Mouse (Mus musculus) kidney, embryonic 14.5 days (tissue): ENCODE data around the gene Runx1. TPM values are rescaled to one million over a fixed set of nuclear protein-coding genes. Genes with fewer than 3 reads are reported as not detected.

Experiments used
- ATAC-seq: fragments of 200-750 bp; cut with Nextera tagmentation; 2 replicates; pipeline ENCODE4 v1.8.0; 2017; ENCODE audit warnings: moderate number of reproducible peaks, mild to moderate bottlenecking, moderate TSS enrichment, moderate library complexity; ENCODE audit not compliant: low FRiP score, low TSS enrichment
- H3K27ac ChIP-seq: fragments of 300-500 bp; sonication (generic); 2 replicates; pipeline ENCODE4 v1.5.1; 2014; ENCODE audit warnings: low read depth, mild to moderate bottlenecking, low read length, moderate library complexity, mixed read lengths
- H3K27me3 ChIP-seq: fragments of 300-500 bp; sonication (generic); 2 replicates; pipeline ENCODE4 v1.6.1; 2014; ENCODE audit warnings: mild to moderate bottlenecking, low read length; ENCODE audit not compliant: control insufficient read depth, insufficient read depth
- H3K36me3 ChIP-seq: fragments of 300-500 bp; sonication (generic); 2 replicates; pipeline ENCODE4 v1.6.1; 2014; ENCODE audit warnings: low read length, mixed read lengths; ENCODE audit not compliant: control insufficient read depth, insufficient read depth
- H3K4me1 ChIP-seq: fragments of 300-500 bp; sonication (generic); 2 replicates; pipeline ENCODE4 v1.6.1; 2014; ENCODE audit warnings: low read length, mixed read lengths; ENCODE audit not compliant: control insufficient read depth, insufficient read depth
- H3K4me2 ChIP-seq: fragments of 300-500 bp; sonication (generic); replicated peaks from 2 replicates; pipeline ENCODE4 v1.6.1; 2014; ENCODE audit warnings: low read depth, mild to moderate bottlenecking, low read length
- H3K4me3 ChIP-seq: fragments of 300-500 bp; sonication (generic); 2 replicates; pipeline ENCODE4 v1.5.1; 2014; ENCODE audit warnings: mild to moderate bottlenecking, low read length
- H3K9ac ChIP-seq: fragments of 300-500 bp; sonication (generic); 2 replicates; pipeline ENCODE4 v1.6.1; 2014; ENCODE audit warnings: low read depth, mild to moderate bottlenecking, low read length, moderate library complexity
- H3K9me3 ChIP-seq: fragments of 300-500 bp; sonication (generic); 2 replicates; pipeline ENCODE4 v1.6.1; 2016; ENCODE audit warnings: low read length; ENCODE audit not compliant: control insufficient read depth
- WGBS: fragments of 180-500 bp; shearing (Covaris S2); extraction: QIAGEN DNeasy Blood & Tissue Kit; methylation state at CpG from one replicate; pipeline ENCODE4 v1.1.7; 2014; 5-methylcytosine and 5-hydroxymethylcytosine counted together
- polyA plus RNA-seq: library from polyadenylated mRNA; unstranded; fragments of >200 nt; fragmentation: Nextera tagmentation; extraction: Ambion mirVana; gene quantifications from 2 replicates; pipeline ENCODE4 v1.2.1, GENCODE M21; 2014

The Runx1 gene
- polyA plus RNA-seq, 1 experiment from 2014 or later = 1.3 TPM

DNA sequence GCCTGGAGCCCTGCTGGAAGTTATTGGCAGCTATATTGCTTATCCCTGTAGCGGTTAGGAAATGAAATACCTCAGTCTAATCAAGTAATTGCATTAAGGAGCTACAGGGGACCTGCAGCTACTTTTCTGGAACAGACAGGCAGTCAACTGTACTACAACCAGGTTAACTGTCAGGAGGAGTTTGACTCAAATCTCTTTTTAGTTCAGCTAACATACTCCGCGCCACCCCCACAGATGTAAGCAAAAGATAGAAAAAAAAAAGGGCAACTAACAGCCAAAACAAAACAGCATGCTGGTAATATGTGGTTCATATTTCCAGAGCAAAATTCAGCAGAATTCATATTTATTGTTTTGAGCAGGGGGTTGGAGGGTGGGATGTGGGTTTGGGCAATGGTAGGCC lies 72.0 kb downstream of the Runx1 start:
- Histone ChIP-seq H3K9ac (no peak overlapping the region), H3K27me3 (no peaks in the 10 kb centered on the region; the same call in 1 of the 2 replicates), H3K4me1 (no peaks in the 10 kb centered on the region), H3K4me2 (no peak overlapping the region), H3K4me3 (no peak overlapping the region), H3K27ac (no peak overlapping the region), H3K36me3 (no peaks in the 10 kb centered on the region), H3K9me3 (no peaks in the 10 kb centered on the region)
- 93% methylated on average over 3 of the region's 3 CpGs for WGBS
- ATAC-seq = no peak

DNA sequence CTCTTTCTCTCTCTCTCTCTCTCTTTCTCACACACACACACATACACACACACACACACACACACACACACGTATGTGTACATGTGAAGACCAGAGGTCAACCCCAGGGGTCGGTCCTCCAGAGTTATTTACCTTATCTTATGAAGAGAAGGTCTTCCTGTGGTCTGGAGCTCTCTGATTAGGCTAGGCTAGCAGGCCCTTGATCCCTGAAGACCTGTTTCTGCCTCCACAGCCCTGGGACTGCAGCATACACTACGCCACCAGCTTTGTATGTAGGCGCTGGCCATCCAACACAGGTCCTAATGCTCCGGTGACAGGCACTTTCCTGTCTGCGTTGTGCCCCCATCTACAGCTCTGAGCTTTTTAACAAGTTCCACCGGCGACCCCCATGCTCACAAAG lies 72.8 kb downstream of the Runx1 start:
- Histone ChIP-seq H3K4me3 (no peak overlapping the region), H3K4me1 (no peaks in the 10 kb centered on the region), H3K27ac (no peak overlapping the region), H3K36me3 (no peaks in the 10 kb centered on the region), H3K9me3 (no peaks in the 10 kb centered on the region), H3K9ac (no peak overlapping the region), H3K4me2 (no peak overlapping the region), H3K27me3 (no peaks in the 10 kb centered on the region; the same call in 1 of the 2 replicates)
- WGBS = 91% methylated on average over 8 of the region's 8 CpGs
- ATAC-seq = no peak

DNA sequence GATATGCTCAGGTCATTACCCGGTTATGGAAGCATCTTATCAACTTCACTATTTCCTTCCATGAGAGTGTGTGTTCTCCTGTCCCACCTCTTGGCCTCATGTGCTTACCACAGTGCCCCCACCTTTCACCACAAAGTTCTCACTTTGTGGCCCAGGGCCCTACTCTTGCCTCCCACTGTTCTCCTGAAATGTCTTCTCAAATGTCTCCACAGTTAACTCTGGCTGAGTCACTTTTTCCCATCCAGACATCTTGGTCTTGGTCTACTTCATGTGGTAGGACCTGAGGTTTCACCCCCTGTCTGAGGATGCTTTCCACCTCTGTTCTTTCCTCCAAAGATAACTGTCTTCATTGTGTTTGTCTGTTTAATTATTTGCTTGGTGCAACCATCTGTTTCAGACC lies 77.7 kb downstream of the Runx1 start:
- WGBS = 90% methylated on average over 1 of the region's 1 CpGs
- Histone ChIP-seq H3K27ac (no peak overlapping the region), H3K9me3 (no peaks in the 10 kb centered on the region), H3K27me3 (no peaks in the 10 kb centered on the region), H3K4me1 (no peaks in the 10 kb centered on the region), H3K4me2 (no peak overlapping the region), H3K36me3 (no peaks in the 10 kb centered on the region), H3K4me3 (no peak overlapping the region), H3K9ac (no peak overlapping the region)
- no peak for ATAC-seq

DNA sequence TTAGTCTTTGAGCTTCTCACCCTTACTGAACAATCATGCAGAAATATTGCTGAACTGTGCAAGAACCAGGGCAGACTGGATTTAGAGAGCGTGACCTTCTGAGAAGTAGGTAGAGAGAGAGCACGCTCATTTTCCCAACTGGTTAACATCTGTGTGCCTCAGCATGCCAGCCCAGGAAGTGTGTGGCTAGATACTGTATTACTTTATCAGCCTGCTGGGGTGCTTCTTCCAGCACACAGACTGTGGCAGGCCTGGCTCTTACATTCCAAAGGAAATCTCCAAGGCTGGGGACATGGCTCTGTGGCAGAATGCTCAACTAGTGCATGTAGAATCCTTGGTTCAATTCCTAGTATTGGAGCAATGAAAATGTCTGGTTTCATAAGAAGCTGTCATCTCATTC lies 78.9 kb downstream of the Runx1 start:
- Histone ChIP-seq H3K4me2 (no peak overlapping the region), H3K9ac (no peak overlapping the region), H3K36me3 (no peaks in the 10 kb centered on the region), H3K27ac (no peak overlapping the region), H3K4me3 (no peak overlapping the region), H3K9me3 (no peaks in the 10 kb centered on the region), H3K4me1 (no peaks in the 10 kb centered on the region), H3K27me3 (no peaks in the 10 kb centered on the region)
- no peak for ATAC-seq
- 73% methylated on average over 2 of the region's 2 CpGs for WGBS

DNA sequence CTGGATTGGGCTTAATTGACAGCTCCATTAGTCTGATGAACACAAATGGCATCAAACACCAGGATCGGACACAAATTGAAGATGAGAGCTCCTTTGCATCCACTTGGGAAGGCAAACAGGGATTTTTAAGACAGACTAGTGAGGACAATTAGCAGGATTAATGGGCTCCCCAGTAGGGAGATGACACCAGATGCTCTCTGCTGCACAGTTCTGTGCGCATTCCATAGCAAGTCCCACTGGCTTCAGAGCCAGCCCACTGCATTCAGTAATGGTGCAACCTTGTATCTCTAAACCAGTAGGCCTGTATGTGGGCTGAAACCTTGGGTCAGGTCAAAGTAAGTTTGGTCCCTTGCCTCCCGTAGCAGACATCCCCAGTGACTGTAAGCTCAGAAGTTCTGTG lies 80.7 kb downstream of the Runx1 start:
- no peaks in the 10 kb centered on the region for H3K9me3 ChIP-seq
- WGBS = 47% methylated on average over 3 of the region's 3 CpGs
- H3K27ac ChIP-seq = no peak overlapping the region
- no peaks in the 10 kb centered on the region for H3K4me1 ChIP-seq
- no peak overlapping the region for H3K9ac ChIP-seq
- H3K36me3 ChIP-seq = no peaks in the 10 kb centered on the region
- ATAC-seq = no peak
- no peak overlapping the region for H3K4me2 ChIP-seq
- H3K27me3 ChIP-seq = no peaks in the 10 kb centered on the region
- H3K4me3 ChIP-seq = no peak overlapping the region

DNA sequence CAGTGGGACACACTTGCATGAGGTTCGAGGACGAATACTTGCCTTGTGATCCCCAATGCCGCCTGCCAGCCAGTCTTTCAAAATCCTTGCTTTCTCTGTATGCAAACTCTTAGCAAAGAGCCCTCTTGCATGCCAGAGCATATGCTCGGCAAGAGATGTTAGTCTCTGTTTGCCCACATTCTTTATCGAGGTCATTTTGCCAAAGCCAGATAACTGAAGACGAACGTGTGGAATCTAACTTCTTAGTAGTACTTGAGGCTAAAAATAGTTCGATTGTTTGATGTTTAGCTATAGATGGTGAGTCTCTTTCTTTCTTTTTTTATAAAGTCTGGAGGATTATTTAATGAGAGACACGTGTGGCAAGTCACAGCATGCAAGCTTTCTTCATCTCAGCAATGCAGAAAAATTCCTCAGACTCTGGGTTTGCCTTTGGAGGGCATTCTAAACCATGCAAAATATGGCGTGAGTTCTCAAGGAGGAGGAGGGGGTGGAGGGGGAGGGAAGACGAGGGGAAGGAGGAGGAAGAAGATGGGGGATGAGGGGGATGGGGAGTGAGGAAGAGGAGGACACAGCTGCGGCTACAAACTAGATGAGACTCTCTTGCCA lies 81.7 kb downstream of the Runx1 start:
- Histone ChIP-seq H3K4me2 (no peak overlapping the region), H3K4me1 (no peaks in the 10 kb centered on the region), H3K27me3 (no peaks in the 10 kb centered on the region), H3K9ac (no peak overlapping the region), H3K4me3 (no peak overlapping the region), H3K9me3 (no peaks in the 10 kb centered on the region), H3K36me3 (no peaks in the 10 kb centered on the region), H3K27ac (no peak overlapping the region)
- ATAC-seq = no peak
- 84% methylated on average over 12 of the region's 12 CpGs for WGBS

DNA sequence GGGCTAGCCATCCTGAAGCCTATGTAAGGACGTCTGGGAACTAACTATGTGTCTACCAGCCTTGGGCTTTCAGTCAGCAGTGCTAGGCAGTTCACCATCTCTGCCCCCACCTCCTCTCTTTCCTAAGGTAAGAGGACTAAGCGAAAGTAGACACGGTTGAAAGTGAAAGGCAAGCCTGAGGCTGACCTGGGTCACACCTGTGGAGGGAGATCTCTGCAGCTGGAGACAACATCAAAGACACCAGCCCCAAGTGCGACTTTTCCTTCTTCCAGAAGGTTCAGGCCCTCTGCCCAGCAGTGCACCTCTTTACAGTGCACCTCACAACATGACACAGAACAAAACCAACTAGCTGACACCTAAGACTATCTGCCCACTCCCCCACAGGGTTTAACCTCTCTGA lies 82.2 kb downstream of the Runx1 start:
- WGBS = 73% methylated on average over 4 of the region's 4 CpGs
- ATAC-seq = no peak
- no peak overlapping the region for H3K27ac ChIP-seq

DNA sequence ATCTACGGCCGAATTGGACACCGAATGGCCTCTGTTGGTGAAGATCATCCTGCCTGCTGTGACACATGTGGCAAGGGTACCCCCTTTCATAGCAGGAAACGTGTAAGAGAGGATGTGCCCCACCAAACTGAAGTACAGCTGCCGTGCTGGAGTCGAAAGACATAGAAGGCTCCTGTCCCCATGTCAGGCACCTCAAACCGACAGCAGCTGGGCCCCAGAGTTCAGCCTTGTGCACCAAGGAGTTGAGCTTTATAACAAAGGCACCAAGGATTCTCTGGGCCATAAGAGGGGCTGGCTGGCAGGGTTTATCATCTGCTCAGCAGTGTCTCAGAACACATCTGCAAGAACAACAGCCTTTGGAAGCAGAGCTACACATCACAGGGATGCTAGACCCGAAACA lies 84.6 kb downstream of the Runx1 start:
- Histone ChIP-seq H3K27ac (no peak overlapping the region), H3K4me2 (no peak overlapping the region), H3K27me3 (no peaks in the 10 kb centered on the region), H3K36me3 (no peaks in the 10 kb centered on the region), H3K4me3 (no peak overlapping the region), H3K4me1 (no peaks in the 10 kb centered on the region), H3K9me3 (no peaks in the 10 kb centered on the region), H3K9ac (no peak overlapping the region)
- no peak for ATAC-seq
- 86% methylated on average over 8 of the region's 8 CpGs for WGBS

More for the DNA sequence above, 82.2 kb downstream of the Runx1 start:
- Histone ChIP-seq H3K4me2 (no peak overlapping the region), H3K9me3 (no peaks in the 10 kb centered on the region), H3K9ac (no peak overlapping the region), H3K4me1 (no peaks in the 10 kb centered on the region), H3K27me3 (no peaks in the 10 kb centered on the region), H3K4me3 (no peak overlapping the region), H3K36me3 (no peaks in the 10 kb centered on the region)

DNA sequence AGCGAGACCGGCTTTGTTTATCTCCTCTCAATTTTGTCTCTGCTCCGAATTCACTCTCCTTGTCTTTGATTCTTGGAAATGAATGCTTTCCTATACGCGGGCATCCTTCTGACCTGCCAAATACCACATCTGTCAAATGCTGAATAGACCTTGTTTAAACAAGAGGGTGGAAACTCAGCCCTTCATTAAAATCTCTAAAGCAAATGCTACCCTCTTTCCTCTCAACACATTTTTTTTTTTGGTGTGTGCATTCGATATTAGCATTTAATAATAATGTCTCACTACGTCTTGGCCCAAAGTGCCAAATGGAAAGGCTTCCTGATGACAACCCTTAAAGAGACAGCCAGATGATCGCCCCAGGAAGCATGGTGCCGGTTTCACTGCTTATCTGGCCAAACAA lies 85.4 kb downstream of the Runx1 start:
- H3K4me3 ChIP-seq = no peak overlapping the region
- H3K27ac ChIP-seq = no peak overlapping the region
- no peak overlapping the region for H3K9ac ChIP-seq
- H3K27me3 ChIP-seq = no peaks in the 10 kb centered on the region
- H3K36me3 ChIP-seq = no peaks in the 10 kb centered on the region
- no peak overlapping the region for H3K4me2 ChIP-seq
- WGBS = 87% methylated on average over 9 of the region's 9 CpGs
- no peaks in the 10 kb centered on the region for H3K4me1 ChIP-seq
- no peaks in the 10 kb centered on the region for H3K9me3 ChIP-seq
- no peak for ATAC-seq
